Mouse (Mus musculus) neural tube, embryonic 14.5 days (tissue): ENCODE data around the gene Sbk1. TPM values are rescaled to one million over a fixed set of nuclear protein-coding genes. Genes with fewer than 3 reads are reported as not detected.

Source experiments
- ATAC-seq: fragments of 200-750 bp; cut with Nextera tagmentation; 2 replicates; pipeline ENCODE4 v1.8.0; 2017; ENCODE audit warnings: low read depth, mild to moderate bottlenecking, moderate TSS enrichment, moderate library complexity
- H3K27ac ChIP-seq: fragments of 300-500 bp; sonication (generic); 2 replicates; pipeline ENCODE4 v1.5.1; 2014; ENCODE audit warnings: low read depth, mild to moderate bottlenecking, control low read depth, low read length, moderate library complexity, mixed read lengths
- H3K27me3 ChIP-seq: fragments of 300-500 bp; sonication (generic); 2 replicates; pipeline ENCODE4 v1.6.1; 2014; ENCODE audit warnings: low read length; ENCODE audit not compliant: control insufficient read depth, insufficient read depth
- H3K36me3 ChIP-seq: fragments of 300-500 bp; sonication (generic); 2 replicates; pipeline ENCODE4 v1.6.1; 2014; ENCODE audit warnings: low read length, mixed read lengths; ENCODE audit not compliant: control insufficient read depth, insufficient read depth
- H3K4me1 ChIP-seq: fragments of 300-500 bp; sonication (generic); 2 replicates; pipeline ENCODE4 v1.6.1; 2014; ENCODE audit warnings: low read length; ENCODE audit not compliant: control insufficient read depth, insufficient read depth
- H3K4me2 ChIP-seq: fragments of 300-500 bp; sonication (generic); 2 replicates; pipeline ENCODE4 v1.6.1; 2014; ENCODE audit warnings: mild to moderate bottlenecking, low read depth, low read length, control low read depth
- H3K4me3 ChIP-seq: fragments of 300-500 bp; sonication (generic); 2 replicates; pipeline ENCODE4 v1.5.1; 2014; ENCODE audit warnings: low read depth, low read length, control low read depth, mixed read lengths
- H3K9ac ChIP-seq: fragments of 300-500 bp; sonication (generic); replicated peaks from 2 replicates; pipeline ENCODE4 v1.6.1; 2014; ENCODE audit warnings: low read depth, mild to moderate bottlenecking, control low read depth, low read length, mixed read lengths
- H3K9me3 ChIP-seq: fragments of 300-500 bp; sonication (generic); 2 replicates; pipeline ENCODE4 v1.6.1; 2016; ENCODE audit warnings: low read length; ENCODE audit not compliant: control insufficient read depth
- WGBS: fragments of 180-500 bp; shearing (Covaris S2); extraction: QIAGEN DNeasy Blood & Tissue Kit; methylation state at CpG from one replicate; pipeline ENCODE4 v1.1.7; 2014; 5-methylcytosine and 5-hydroxymethylcytosine counted together
- polyA plus RNA-seq: library from polyadenylated mRNA; unstranded; fragments of >200 nt; fragmentation: Nextera tagmentation; extraction: Ambion mirVana; gene quantifications from 2 replicates; pipeline ENCODE4 v1.2.1, GENCODE M21; 2014

Sbk1 gene
- polyA plus RNA-seq, 1 experiment from 2014 or later: 232 TPM

DNA sequence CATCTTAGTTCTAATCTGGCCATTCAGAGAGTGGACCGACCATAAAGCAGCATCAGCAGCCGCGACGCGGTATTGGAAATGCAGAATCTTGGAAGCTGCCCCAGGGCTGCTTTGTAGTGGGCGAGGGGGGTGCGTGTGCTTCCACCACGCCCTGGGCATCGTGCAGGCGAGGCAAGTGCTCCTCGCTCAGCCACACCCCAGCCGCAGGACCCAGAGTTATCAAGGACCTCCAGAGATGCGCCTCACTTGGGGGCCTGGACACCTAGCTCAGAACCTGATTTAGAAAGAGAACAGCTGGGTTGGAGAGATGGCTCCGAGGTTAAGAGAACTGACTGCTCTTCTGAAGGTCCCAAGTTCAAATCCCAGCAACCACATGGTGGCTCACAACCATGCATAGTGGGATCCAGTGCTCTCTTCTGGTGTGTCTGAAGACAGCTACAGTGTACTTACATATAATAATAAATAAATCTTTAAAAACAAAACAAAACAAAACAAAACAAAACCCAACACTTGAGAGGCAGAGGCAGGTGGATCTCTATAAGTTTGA is 31.5 kb upstream of the Sbk1 start:
- 85% methylated on average over 14 of the region's 14 CpGs for WGBS
- no peak for ATAC-seq
- no peaks in the 10 kb centered on the region for H3K9me3 ChIP-seq
- H3K9ac ChIP-seq: no peak overlapping the region
- H3K27ac ChIP-seq: no peak overlapping the region
- H3K36me3 ChIP-seq: no peaks in the 10 kb centered on the region
- H3K4me2 ChIP-seq: no peak overlapping the region
- no peaks in the 10 kb centered on the region for H3K27me3 ChIP-seq
- no peaks in the 10 kb centered on the region for H3K4me1 ChIP-seq
- H3K4me3 ChIP-seq: no peak overlapping the region

DNA sequence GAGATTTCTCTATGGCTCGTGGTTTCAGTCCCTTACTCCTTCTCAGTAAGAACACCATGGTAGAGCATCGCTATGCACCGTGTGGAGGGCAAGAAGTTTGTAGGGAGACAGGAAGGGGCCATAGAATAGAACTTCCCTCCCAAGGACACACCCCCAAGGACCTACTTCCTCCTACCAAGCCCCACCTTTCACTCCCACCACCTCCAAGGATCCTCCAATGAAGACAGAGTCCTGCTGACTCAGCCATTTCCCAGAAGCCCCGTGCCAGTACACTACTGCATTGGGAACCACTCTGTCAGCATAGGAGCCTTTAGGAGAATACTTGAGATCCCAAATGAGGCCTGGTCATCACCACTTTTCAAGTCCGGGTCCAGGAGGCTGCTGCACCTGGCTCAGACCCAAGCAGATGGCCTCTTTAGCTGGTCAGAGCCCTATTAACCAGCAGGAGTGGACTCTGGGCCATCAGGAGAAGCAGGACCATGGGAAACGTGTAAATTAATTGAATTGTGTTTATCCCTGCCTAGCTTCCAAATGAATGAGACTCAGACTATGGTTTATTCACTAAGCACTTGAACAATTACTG is 28.2 kb upstream of the Sbk1 start:
- no peak overlapping the region for H3K4me2 ChIP-seq
- H3K27me3 ChIP-seq: no peaks in the 10 kb centered on the region
- H3K9me3 ChIP-seq: no peaks in the 10 kb centered on the region
- H3K4me1 ChIP-seq: no peaks in the 10 kb centered on the region
- H3K4me3 ChIP-seq: no peak overlapping the region
- no peak overlapping the region for H3K9ac ChIP-seq
- no peaks in the 10 kb centered on the region for H3K36me3 ChIP-seq
- no peak for ATAC-seq
- WGBS: 72% methylated on average over 6 of the region's 6 CpGs
- no peak overlapping the region for H3K27ac ChIP-seq

DNA sequence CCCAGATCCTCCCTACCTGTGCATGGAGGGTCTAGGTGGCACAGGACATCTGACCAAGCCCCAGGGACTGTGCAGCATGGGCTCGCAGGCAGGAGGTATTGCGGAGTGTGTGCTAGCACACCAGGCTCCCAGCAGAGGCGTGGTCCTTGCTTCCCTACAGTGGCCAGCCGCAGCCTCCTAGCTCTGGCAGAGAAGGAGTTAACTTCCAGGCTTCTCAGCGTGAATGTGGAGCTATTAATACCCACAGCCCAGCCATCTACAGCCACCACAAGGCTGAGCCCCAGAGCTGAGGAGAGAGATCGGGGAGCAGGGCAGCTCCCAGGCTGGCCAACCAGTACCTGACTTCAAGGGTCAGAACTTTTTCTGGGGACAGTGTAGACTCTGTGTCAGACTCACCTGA is 24.3 kb upstream of the Sbk1 start:
- peak overlapping the region; percentile 30; the same call in 1 of the 2 replicates for H3K4me2 ChIP-seq
- WGBS: 3% methylated on average over 6 of the region's 6 CpGs
- H3K36me3 ChIP-seq: no peaks in the 10 kb centered on the region
- no peaks in the 10 kb centered on the region for H3K4me1 ChIP-seq
- no peaks in the 10 kb centered on the region for H3K27me3 ChIP-seq
- H3K27ac ChIP-seq: no peak overlapping the region
- no peaks in the 10 kb centered on the region for H3K9me3 ChIP-seq
- no peak overlapping the region for H3K4me3 ChIP-seq
- H3K9ac ChIP-seq: no peak overlapping the region
- no peak; the same call in 1 of the 2 replicates for ATAC-seq

DNA sequence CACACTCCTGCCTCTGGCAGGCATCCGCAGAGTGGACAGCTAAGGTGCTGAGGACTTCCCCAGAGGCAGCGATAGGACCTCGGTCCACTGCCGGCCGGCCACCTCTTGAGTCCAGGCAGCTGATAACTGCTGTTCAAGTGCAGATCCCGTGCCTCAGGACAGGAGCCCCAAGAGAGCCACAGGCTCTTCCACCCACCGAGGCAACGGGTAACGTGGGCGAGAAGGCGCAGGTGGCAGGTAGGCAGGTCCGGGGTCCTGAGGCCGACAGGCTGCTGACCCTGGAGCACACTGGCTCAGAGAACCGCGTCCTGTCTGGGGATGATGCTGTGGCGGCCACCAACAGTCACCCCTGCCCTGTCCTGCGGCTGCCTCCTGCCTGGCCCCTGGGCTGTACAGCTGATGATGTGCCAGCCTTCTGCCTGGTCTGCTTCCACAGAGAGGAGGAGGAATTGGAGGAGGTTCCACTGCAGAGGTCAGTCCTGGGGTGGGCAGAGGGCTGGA is 23.7 kb upstream of the Sbk1 start:
- Histone ChIP-seq H3K9ac (no peak overlapping the region), H3K36me3 (no peaks in the 10 kb centered on the region), H3K4me2 (peak overlapping the region; percentile 30; the same call in 1 of the 2 replicates), H3K4me3 (no peak overlapping the region), H3K27ac (no peak overlapping the region), H3K27me3 (no peaks in the 10 kb centered on the region), H3K4me1 (no peaks in the 10 kb centered on the region), H3K9me3 (no peaks in the 10 kb centered on the region)
- ATAC-seq: no peak
- 52% methylated on average over 17 of the region's 17 CpGs for WGBS

DNA sequence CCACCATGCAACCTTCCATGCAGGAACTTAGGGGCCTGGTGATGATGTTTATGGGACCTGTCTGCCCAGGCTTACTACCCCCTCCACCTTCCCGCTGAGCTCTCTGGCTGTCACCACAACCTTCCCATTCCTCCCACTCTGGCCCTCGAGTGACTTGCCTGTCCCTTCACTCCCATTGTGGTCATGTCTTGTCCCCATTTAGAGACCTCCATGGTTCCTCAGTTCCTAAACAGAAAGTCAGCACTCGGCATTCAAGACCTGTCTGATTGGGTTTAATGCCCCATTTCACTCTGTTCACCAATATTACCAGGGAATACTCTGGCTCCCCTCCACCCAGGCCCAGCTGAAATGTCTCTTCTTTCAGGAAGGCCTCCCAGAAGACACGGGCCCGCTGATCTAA is 23.3 kb upstream of the Sbk1 start:
- Histone ChIP-seq H3K4me2 (no peak overlapping the region), H3K9me3 (no peaks in the 10 kb centered on the region), H3K27me3 (no peaks in the 10 kb centered on the region), H3K36me3 (no peaks in the 10 kb centered on the region), H3K4me1 (no peaks in the 10 kb centered on the region), H3K27ac (no peak overlapping the region), H3K4me3 (no peak overlapping the region), H3K9ac (no peak overlapping the region)
- WGBS: 76% methylated on average over 5 of the region's 5 CpGs
- ATAC-seq: no peak

DNA sequence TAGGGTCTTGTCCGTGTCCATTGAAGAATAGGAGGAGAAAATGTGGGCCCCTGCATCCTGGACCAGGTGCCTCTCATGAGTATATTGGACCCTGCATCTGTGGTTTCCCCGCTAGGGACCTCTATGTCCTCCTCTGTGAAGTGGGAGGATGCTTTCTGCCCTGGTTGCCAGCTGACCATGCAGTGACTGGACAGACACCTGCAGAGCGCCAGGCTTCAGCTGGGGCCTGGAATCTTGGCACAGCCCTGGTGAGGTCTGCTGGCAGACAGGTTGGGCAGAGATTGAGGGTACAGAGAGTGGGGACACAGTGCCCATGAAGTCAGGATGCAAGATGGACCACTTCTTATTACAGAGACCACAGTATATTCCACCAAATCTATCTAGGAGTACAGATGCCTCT is 22.4 kb upstream of the Sbk1 start:
- Histone ChIP-seq H3K36me3 (no peaks in the 10 kb centered on the region), H3K27me3 (no peaks in the 10 kb centered on the region), H3K4me3 (no peak overlapping the region), H3K27ac (no peak overlapping the region), H3K9ac (no peak overlapping the region), H3K4me2 (no peak overlapping the region), H3K4me1 (no peaks in the 10 kb centered on the region), H3K9me3 (no peaks in the 10 kb centered on the region)
- WGBS: 87% methylated on average over 3 of the region's 3 CpGs
- no peak for ATAC-seq

DNA sequence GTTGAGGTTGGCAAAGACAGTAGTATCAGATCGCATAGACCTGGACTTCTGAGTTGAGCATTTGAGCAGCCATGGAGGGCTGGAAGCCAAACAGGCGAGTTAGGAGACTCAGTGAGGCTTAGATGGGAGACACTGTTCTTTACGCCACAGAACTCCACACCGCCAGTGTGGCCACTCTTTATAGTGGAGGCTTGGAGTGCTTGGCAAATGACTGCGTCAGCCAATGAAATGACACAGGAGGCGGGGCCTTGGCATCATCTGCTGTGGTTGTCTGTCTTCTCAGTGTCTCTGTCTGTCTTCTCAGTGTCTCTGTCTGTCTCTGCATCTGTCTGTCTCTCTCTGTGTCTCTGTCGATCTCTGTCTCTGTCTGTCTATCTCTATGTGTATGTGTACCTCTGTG is 21.9 kb upstream of the Sbk1 start:
- H3K27me3 ChIP-seq: no peaks in the 10 kb centered on the region
- no peak overlapping the region for H3K4me2 ChIP-seq
- H3K36me3 ChIP-seq: no peaks in the 10 kb centered on the region
- H3K9ac ChIP-seq: no peak overlapping the region
- 73% methylated on average over 7 of the region's 7 CpGs for WGBS
- H3K27ac ChIP-seq: no peak overlapping the region
- H3K4me1 ChIP-seq: no peaks in the 10 kb centered on the region
- no peaks in the 10 kb centered on the region for H3K9me3 ChIP-seq
- no peak overlapping the region for H3K4me3 ChIP-seq
- ATAC-seq: no peak

DNA sequence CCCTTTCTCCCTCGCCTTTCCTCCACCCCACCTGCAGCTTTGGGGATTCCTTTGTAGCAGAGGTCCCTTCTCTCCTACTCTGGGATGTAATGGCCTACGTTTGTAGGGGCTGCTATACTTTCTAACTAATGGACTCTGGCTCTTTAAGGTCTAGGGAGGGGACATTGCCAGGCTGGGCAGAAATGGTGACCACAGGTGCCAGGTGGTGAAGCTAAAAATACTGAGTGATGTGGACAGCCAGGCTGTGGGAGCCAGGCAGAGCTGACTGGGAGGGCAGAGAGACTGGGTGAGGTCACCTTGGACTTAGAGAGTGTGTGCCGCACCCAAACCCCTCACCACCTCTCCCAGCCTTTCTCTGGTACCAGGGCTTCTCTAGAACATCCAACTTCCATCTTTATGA is 20.7 kb upstream of the Sbk1 start:
- Histone ChIP-seq H3K27ac (no peak overlapping the region), H3K9me3 (no peaks in the 10 kb centered on the region), H3K4me1 (no peaks in the 10 kb centered on the region), H3K36me3 (no peaks in the 10 kb centered on the region), H3K27me3 (no peaks in the 10 kb centered on the region), H3K4me3 (no peak overlapping the region), H3K4me2 (no peak overlapping the region), H3K9ac (no peak overlapping the region)
- ATAC-seq: no peak
- 70% methylated on average over 3 of the region's 3 CpGs for WGBS

DNA sequence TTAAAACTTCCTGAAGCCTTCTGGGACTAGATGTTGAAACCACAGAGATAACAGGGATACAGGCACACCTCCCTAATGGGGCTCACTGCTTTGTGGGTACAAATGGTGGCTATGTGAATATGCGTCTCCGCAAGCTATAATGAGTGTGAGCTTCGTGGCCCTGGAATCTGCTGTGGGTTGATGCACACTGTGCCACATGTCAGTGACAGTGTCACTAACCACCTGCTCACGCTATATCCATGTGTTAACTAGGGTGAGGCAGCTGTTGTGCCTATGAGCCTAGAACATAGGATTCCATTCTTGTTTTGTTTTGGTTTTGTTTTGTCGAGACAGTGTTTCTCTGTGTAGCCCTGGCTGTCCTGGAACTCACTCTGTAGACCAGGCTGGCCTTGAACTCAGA is 20.2 kb upstream of the Sbk1 start:
- whole genome bisulfite sequencing: 88% methylated on average over 5 of the region's 5 CpGs
- Histone ChIP-seq H3K9me3 (no peaks in the 10 kb centered on the region), H3K4me1 (no peaks in the 10 kb centered on the region), H3K27ac (no peak overlapping the region), H3K4me3 (no peak overlapping the region), H3K36me3 (no peaks in the 10 kb centered on the region), H3K27me3 (no peaks in the 10 kb centered on the region), H3K9ac (no peak overlapping the region), H3K4me2 (no peak overlapping the region)
- ATAC-seq: no peak
